Mouse (Mus musculus): Measurements from ENCODE around the gene Cdc73. TPM values are rescaled to one million over a fixed set of nuclear protein-coding genes. Genes with fewer than 3 reads are reported as not detected.

Cdc73 gene
- polyA plus RNA-seq, 1 experiment from 2014 or later: 38.4 TPM

- Histone ChIP-seq H3K9ac (no peak overlapping the region), H3K9me3 (replicated peaks) (no peaks in the 10 kb centered on the region), H3K27me3 (no peaks in the 10 kb centered on the region), H3K4me1 (no peaks in the 10 kb centered on the region), H3K4me3 (no peak overlapping the region), H3K27ac (no peak overlapping the region), H3K4me2 (replicated peaks) (no peak overlapping the region), H3K36me3 (peaks cover 4% of the 10 kb centered on the region; the same call in 1 of the 2 replicates)
- no peak for ATAC-seq (ENCODE audit: low FRiP score)
- 42% methylated on average over 2 of the region's 2 CpGs for WGBS
Observed at GRCm38 (mm10) chr1:143619760-143620159, 82.9 kb downstream of the Cdc73 start.

DNA sequence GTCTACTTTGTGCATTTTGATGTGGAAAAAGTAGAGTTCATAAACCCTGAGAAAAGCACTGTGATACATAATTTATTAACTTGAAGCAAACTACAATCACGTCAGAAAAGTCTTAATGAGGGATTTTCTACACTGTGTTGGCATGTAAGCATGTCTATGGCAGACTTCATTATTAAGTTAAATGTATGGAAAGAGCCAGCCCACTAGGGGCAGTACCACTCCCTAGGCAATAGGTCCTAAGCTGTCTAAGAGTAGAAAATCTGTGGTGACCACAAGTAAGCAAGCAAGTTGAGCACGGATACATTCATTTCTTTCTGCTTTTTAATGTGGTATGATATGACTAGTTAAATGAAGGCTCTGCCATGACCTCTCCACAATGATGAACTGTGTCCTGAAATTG is 89.8 kb downstream of the Cdc73 start:
- WGBS: 95% methylated on average over 2 of the region's 2 CpGs
- no peak for ATAC-seq (ENCODE audit: low FRiP score)

DNA sequence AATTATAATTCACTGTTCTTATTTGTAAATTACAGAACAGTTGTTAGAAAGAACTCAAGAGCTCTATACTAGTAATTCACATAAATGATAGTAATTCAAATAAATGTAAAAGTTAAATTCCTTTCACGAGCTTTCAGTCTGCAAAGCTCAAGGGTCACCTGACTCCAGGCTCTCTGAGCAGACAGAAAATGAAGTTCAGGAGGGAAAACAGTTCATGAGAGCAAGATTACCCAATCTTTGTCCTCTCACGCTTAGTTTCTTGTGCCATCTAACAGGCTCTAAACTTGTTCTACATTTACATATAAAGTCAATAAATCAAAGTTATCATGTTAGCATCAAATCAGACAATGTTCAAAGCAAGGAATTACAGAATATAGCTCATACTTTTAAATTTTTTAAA is 93.8 kb downstream of the Cdc73 start:
- 92% methylated on average over 2 of the region's 2 CpGs for WGBS
- ATAC-seq (ENCODE audit: low FRiP score): no peak
- Histone ChIP-seq H3K4me1 (no peaks in the 10 kb centered on the region), H3K9me3 (replicated peaks) (no peaks in the 10 kb centered on the region), H3K4me2 (replicated peaks) (no peak overlapping the region), H3K27ac (no peak overlapping the region), H3K4me3 (no peak overlapping the region), H3K9ac (no peak overlapping the region), H3K36me3 (peaks cover 6% of the 10 kb centered on the region; the same call in 1 of the 2 replicates), H3K27me3 (no peaks in the 10 kb centered on the region)

More for the DNA sequence above, 89.8 kb downstream of the Cdc73 start:
- Histone ChIP-seq H3K9ac (no peak overlapping the region), H3K4me2 (replicated peaks) (no peak overlapping the region), H3K27ac (no peak overlapping the region), H3K4me1 (no peaks in the 10 kb centered on the region), H3K27me3 (no peaks in the 10 kb centered on the region), H3K9me3 (replicated peaks) (no peaks in the 10 kb centered on the region), H3K4me3 (no peak overlapping the region), H3K36me3 (peaks cover 10% of the 10 kb centered on the region)

DNA sequence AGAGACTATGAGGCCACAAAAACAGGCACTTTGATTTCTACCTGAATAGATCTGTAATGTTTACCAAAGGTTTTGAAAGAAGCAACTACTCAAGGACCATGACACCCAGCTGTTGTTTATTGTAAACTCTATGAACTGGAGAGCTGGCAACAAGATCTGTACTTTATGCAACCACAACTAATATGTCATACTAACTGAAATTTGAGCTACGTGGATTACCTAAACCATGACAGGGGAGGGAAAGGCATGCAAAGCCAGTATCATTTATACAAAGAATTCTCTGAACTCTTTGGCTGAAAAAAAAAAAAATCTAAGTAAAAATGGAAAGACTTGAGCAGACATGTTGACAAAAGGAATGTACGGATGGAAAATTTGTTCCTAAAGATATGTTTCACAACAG is 105.8 kb downstream of the Cdc73 start:
- Histone ChIP-seq H3K9ac (no peak overlapping the region), H3K9me3 (replicated peaks) (no peaks in the 10 kb centered on the region), H3K4me2 (replicated peaks) (no peak overlapping the region), H3K4me1 (no peaks in the 10 kb centered on the region), H3K27ac (no peak overlapping the region), H3K27me3 (no peaks in the 10 kb centered on the region), H3K36me3 (no peaks in the 10 kb centered on the region), H3K4me3 (no peak overlapping the region)
- ATAC-seq (ENCODE audit: low FRiP score): no peak
- 88% methylated on average over 2 of the region's 2 CpGs for WGBS

GRCm38 (mm10) chr1:143576824-143577543 is 125.7 kb downstream of the Cdc73 start:
- WGBS: 82% methylated on average over 10 of the region's 10 CpGs
- no peaks in the 10 kb centered on the region for H3K36me3 ChIP-seq
- H3K27ac ChIP-seq: no peak overlapping the region
- ATAC-seq (ENCODE audit: low FRiP score): no peak
- H3K9me3 ChIP-seq (replicated peaks): no peaks in the 10 kb centered on the region
- H3K4me3 ChIP-seq: no peak overlapping the region
- no peaks in the 10 kb centered on the region for H3K27me3 ChIP-seq
- no peaks in the 10 kb centered on the region for H3K4me1 ChIP-seq
- H3K9ac ChIP-seq: no peak overlapping the region
- H3K4me2 ChIP-seq (replicated peaks): no peak overlapping the region

DNA sequence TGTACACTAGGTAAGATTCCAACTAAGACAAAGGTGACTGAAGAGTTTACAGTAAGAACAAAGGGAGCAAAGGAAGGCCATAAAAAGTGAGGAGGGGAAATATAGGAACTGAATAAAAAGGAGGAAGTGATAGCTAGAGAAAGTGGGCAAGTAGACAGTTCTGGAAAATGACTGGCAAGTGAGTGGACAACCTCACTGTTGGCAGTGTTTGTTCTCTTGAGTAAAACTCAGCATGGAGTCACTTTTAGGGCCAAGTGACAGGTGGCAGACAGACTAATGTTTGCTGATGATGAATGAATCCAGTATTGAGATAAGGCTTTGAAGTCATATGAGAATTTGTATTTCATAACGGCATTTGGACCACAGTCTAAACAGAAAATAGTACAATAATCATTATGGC is 144.5 kb downstream of the Cdc73 start:
- Histone ChIP-seq H3K27ac (no peak overlapping the region), H3K4me2 (replicated peaks) (no peak overlapping the region), H3K27me3 (no peaks in the 10 kb centered on the region), H3K4me1 (no peaks in the 10 kb centered on the region), H3K36me3 (no peaks in the 10 kb centered on the region), H3K9me3 (replicated peaks) (no peaks in the 10 kb centered on the region), H3K9ac (no peak overlapping the region), H3K4me3 (no peak overlapping the region)
- WGBS: 76% methylated on average over 1 of the region's 1 CpGs
- ATAC-seq (ENCODE audit: low FRiP score): no peak

DNA sequence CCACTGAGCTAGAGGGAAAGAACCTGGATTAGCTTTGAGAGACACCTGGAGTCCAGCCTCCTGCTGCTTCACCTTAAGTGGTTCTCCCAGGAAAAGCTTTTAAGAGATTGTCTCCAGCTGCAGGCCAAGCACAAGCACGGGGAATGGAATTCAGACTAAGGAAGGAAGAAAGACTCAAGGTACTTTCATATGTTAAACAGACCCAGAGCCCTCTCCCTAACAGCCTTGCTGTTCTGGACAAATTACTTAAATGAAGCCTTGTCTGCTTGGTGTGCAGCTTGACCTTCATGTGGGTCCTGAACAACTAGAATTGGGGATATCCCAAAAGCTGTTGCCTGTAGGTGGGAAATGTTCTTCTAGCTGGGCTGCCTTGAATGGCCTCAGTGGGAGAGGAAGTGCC is 147.2 kb downstream of the Cdc73 start:
- no peaks in the 10 kb centered on the region for H3K27me3 ChIP-seq
- WGBS: 7% methylated on average over 1 of the region's 1 CpGs
- H3K9me3 ChIP-seq (replicated peaks): no peaks in the 10 kb centered on the region
- ATAC-seq (ENCODE audit: low FRiP score): no peak
- no peak overlapping the region for H3K4me2 ChIP-seq (replicated peaks)
- no peak overlapping the region for H3K27ac ChIP-seq
- no peak overlapping the region for H3K9ac ChIP-seq
- no peaks in the 10 kb centered on the region for H3K36me3 ChIP-seq
- no peak overlapping the region for H3K4me3 ChIP-seq
- H3K4me1 ChIP-seq: no peaks in the 10 kb centered on the region

DNA sequence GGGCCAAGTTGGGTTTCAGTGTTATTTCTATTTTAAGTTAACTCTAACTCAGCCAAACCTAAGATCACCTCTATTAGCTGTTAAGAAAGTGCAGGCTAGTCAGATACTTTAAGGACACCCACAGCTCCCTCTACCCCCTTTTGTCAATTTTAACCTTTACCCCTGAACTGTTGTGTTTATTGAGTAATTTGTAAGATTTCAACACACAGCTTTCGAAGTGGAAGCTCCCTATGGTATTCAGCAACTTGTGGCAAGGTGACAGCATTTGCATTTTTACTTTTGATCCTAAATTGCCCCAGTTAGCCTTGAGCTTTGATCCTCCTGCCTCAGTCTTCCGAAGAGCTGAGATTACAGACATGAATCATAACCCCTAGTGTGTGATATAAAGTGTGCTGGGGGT is 148.1 kb downstream of the Cdc73 start:
- no peak overlapping the region for H3K4me2 ChIP-seq (replicated peaks)
- H3K4me3 ChIP-seq: no peak overlapping the region
- no peaks in the 10 kb centered on the region for H3K36me3 ChIP-seq
- no peak overlapping the region for H3K9ac ChIP-seq
- H3K27me3 ChIP-seq: no peaks in the 10 kb centered on the region
- H3K27ac ChIP-seq: no peak overlapping the region
- no peak for ATAC-seq (ENCODE audit: low FRiP score)
- WGBS: 61% methylated on average over 2 of the region's 2 CpGs
- H3K9me3 ChIP-seq (replicated peaks): no peaks in the 10 kb centered on the region
- H3K4me1 ChIP-seq: no peaks in the 10 kb centered on the region

Other genes with a start within 250 kb of the Cdc73 start
- gene B3galt2, start 62.2 kb downstream of the Cdc73 start, polyA plus RNA-seq (2016; fragmentation: Nextera tagmentation; extraction: Ambion mirVana): 2.1 and 2.4 TPM in 2 replicates
- 123 and 144 TPM in 2 replicates for gene Glrx2, start 13.4 kb upstream of the Cdc73 start, polyA plus RNA-seq (2016; fragmentation: Nextera tagmentation; extraction: Ambion mirVana)
- gene Trove2, start 74.2 kb upstream of the Cdc73 start, polyA plus RNA-seq (2016; fragmentation: Nextera tagmentation; extraction: Ambion mirVana): 47.1 and 51.9 TPM in 2 replicates
- 72.9 and 73.0 TPM in 2 replicates for gene Uchl5, start 74.4 kb upstream of the Cdc73 start, polyA plus RNA-seq (2016; fragmentation: Nextera tagmentation; extraction: Ambion mirVana)

Data from hindbrain, embryonic 12.5 days (tissue).